Mouse (Mus musculus) CH12.LX (cell line): ENCODE data around the gene Hist1h3g. TPM values are rescaled to one million over a fixed set of nuclear protein-coding genes. Genes with fewer than 3 reads are reported as not detected.
"Not testable (repeated sequence)": the region's sequence is repeated elsewhere in the genome, so short reads cannot be mapped to it uniquely, and the experiment has no call there.

ENCODE experiments used
- DNase-seq: peaks from one replicate; pipeline ENCODE4 v3.0.0-alpha.2; 2013; ENCODE audit errors: extremely low read depth
- H3K27ac ChIP-seq: 2 replicates; pipeline ENCODE4 v1.5.1; 2012; ENCODE audit warnings: low read depth, mild to moderate bottlenecking, control low read depth, moderate library complexity; ENCODE audit not compliant: insufficient read depth
- H3K27me3 ChIP-seq: replicated peaks from 2 replicates; pipeline ENCODE3; 2012; ENCODE audit warnings: inconsistent platforms
- H3K36me3 ChIP-seq, 2 experiments: replicated peaks in 1 of 2; 2 replicates each; pipeline versions ENCODE3 to v1.6.1; 2012; ENCODE audit warnings: inconsistent platforms in 1 of 2, low read length in 1 of 2, mild to moderate bottlenecking in 1 of 2, mixed read lengths in 1 of 2, moderate library complexity in 1 of 2; ENCODE audit not compliant: control insufficient read depth in 1 of 2, insufficient read depth in 1 of 2
- H3K4me1 ChIP-seq, 2 experiments: 2 replicates each; pipeline ENCODE4 v1.6.1; 2012; ENCODE audit warnings: inconsistent platforms in 1 of 2, moderate library complexity in 1 of 2; ENCODE audit not compliant: insufficient read depth in 2 of 2, control insufficient read depth in 1 of 2
- H3K4me2 ChIP-seq: 2 replicates; pipeline ENCODE4 v1.6.1; 2012; ENCODE audit warnings: low read depth, mild to moderate bottlenecking, control low read depth; ENCODE audit not compliant: poor library complexity, insufficient read depth, severe bottlenecking
- H3K4me3 ChIP-seq, 3 experiments: fragments of 150-350 bp in 1 of 3; sonication (generic) in 1 of 3; replicated peaks in 1 of 3; 2 replicates each; pipeline versions ENCODE3 to v1.5.1; 2011 to 2012; ENCODE audit warnings: low read depth in 2 of 3, low read length in 2 of 3, mild to moderate bottlenecking in 2 of 3, moderate library complexity in 2 of 3, control low read depth in 1 of 3, improper control_type of control experiment in 1 of 3, inconsistent platforms in 1 of 3, mixed read lengths in 1 of 3; ENCODE audit not compliant: poor library complexity in 1 of 3
- H3K79me2 ChIP-seq: replicated peaks from 2 replicates; pipeline ENCODE4 v1.6.1; 2012; ENCODE audit warnings: mild to moderate bottlenecking, moderate library complexity; ENCODE audit not compliant: control insufficient read depth, poor library complexity, insufficient read depth, severe bottlenecking; ENCODE audit errors: extremely low read depth
- H3K9ac ChIP-seq: 2 replicates; pipeline ENCODE4 v1.6.1; 2012; ENCODE audit warnings: low read depth, mild to moderate bottlenecking, control low read depth, moderate library complexity; ENCODE audit not compliant: insufficient read depth
- H3K9me3 ChIP-seq: replicated peaks from 2 replicates; pipeline ENCODE3; 2012; ENCODE audit warnings: low read length, inconsistent platforms, mixed read lengths
- BHLHE40 ChIP-seq: IDR thresholded peaks from 2 replicates; pipeline ENCODE4 v1.6.1; 2011; ENCODE audit warnings: mild to moderate bottlenecking, low read depth, low read length, improper control_type of control experiment
- E2F4 ChIP-seq: IDR thresholded peaks from 2 replicates; pipeline ENCODE4 v1.6.1; 2011; ENCODE audit warnings: low read depth, low read length, improper control_type of control experiment; ENCODE audit not compliant: insufficient replicate concordance
- GABPA ChIP-seq: IDR thresholded peaks from 2 replicates; pipeline ENCODE4 v1.6.1; 2012; ENCODE audit warnings: low read depth, low read length, improper control_type of control experiment, inconsistent platforms; ENCODE audit not compliant: insufficient replicate concordance
- KAT2A ChIP-seq: IDR thresholded peaks from 2 replicates; pipeline ENCODE4 v1.6.1; 2012; ENCODE audit warnings: low read length, improper control_type of control experiment, inconsistent platforms; ENCODE audit not compliant: insufficient replicate concordance
- MAX ChIP-seq: IDR thresholded peaks from 2 replicates; pipeline ENCODE4 v1.6.1; 2011; ENCODE audit warnings: low read length, improper control_type of control experiment
- MAZ ChIP-seq: IDR thresholded peaks from 2 replicates; pipeline ENCODE4 v1.6.1; 2012; ENCODE audit warnings: low read depth, mild to moderate bottlenecking, inconsistent platforms, low read length, improper control_type of control experiment, moderate library complexity
- MYC ChIP-seq: IDR thresholded peaks from 2 replicates; pipeline ENCODE4 v1.6.1; 2011; ENCODE audit warnings: low read depth, mild to moderate bottlenecking, improper control_type of control experiment, low read length
- NRF1 ChIP-seq: IDR thresholded peaks from 2 replicates; pipeline ENCODE4 v1.6.1; 2014; ENCODE audit warnings: low read depth, mild to moderate bottlenecking, inconsistent platforms, low read length, improper control_type of control experiment, moderate library complexity
- SIN3A ChIP-seq: IDR thresholded peaks from 2 replicates; pipeline ENCODE4 v1.6.1; 2012; ENCODE audit warnings: low read length, improper control_type of control experiment, inconsistent platforms
- SMC3 ChIP-seq: IDR thresholded peaks from 2 replicates; pipeline ENCODE4 v1.6.1; 2011; ENCODE audit warnings: low read depth, low read length, improper control_type of control experiment
- TBP ChIP-seq: conservative IDR thresholded peaks from 2 replicates; pipeline ENCODE4 v1.6.1; 2011; ENCODE audit warnings: low read depth, low read length, improper control_type of control experiment
- USF1 ChIP-seq: IDR thresholded peaks from 2 replicates; pipeline ENCODE4 v1.6.1; 2014; ENCODE audit warnings: low read depth, mild to moderate bottlenecking, inconsistent platforms, low read length, improper control_type of control experiment
- ZKSCAN1 ChIP-seq: IDR thresholded peaks from 2 replicates; pipeline ENCODE4 v1.6.1; 2012; ENCODE audit warnings: low read depth, inconsistent platforms, low read length, improper control_type of control experiment, borderline replicate concordance
- ZNF384 ChIP-seq: IDR thresholded peaks from 2 replicates; pipeline ENCODE4 v1.6.1; 2012; ENCODE audit warnings: low read depth, low read length, improper control_type of control experiment, inconsistent platforms
- dilution Hi-C: fragments of 300-500 bp; cut with MboI; formaldehyde crosslinking; loops from 2 replicates; pipeline ENCODE4 v1.14.3; 2020; ENCODE audit warnings: low sequenced_read_pairs; ENCODE audit not compliant: extremely low pct_unique_long_range_greater_than_20kb, extremely low pct_ligation_motif_present
- in situ Hi-C: fragments of 300-500 bp; cut with MboI; formaldehyde crosslinking; loops from 3 replicates; pipeline ENCODE4 v1.14.3; 2019; ENCODE audit warnings: low sequenced_read_pairs, low pct_ligation_motif_present, low pct_unique_long_range_greater_than_20kb, mixed read lengths
- polyA plus RNA-seq: library from polyadenylated mRNA; unstranded; fragments of >175 nt; gene quantifications from 2 replicates; pipeline ENCODE4 v1.2.1, GENCODE M21; 2012; ENCODE audit warnings: low read depth; ENCODE audit not compliant: insufficient read length
- total RNA-seq, 2 experiments: library from RNA; depleted of rRNA; stranded (reverse); fragments of 300-350 nt in 1 of 2; fragments of >200 nt in 1 of 2; gene quantifications; 2 replicates each; pipeline ENCODE4 v1.2.3; 2012 to 2014

The Hist1h3g gene
- total and polyA plus RNA-seq, 3 experiments, result 3.4 to 608 (median 75.3) TPM

DNA sequence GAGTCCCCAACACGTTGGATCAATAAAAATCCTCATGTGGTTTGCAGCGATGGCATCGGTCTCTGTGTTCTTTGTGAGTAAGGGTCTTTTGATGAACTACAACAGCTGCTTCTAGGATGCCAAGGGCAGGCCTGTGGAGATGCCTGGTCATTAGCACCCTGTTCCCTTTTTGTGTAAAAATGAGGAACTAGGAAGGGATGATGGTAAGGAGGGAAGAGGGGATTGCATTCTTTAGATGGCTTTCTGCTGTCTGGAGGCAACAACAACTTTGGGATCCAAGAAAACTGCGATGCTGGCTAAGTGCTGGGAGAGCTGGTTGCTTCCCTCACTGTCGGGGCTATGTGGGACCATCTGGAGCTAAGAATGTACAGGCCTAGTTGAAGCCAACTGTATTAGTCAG lies 3.0 kb downstream of the Hist1h3g start:
- TF ChIP-seq SMC3 (no peak), ZKSCAN1 (no peak), MAZ (no peak), MYC (no peak), NRF1 (no peak), TBP (no peak), GABPA (no peak)
- TF ChIP-seq, all 38 proteins: peak for 0
- no peaks in the 10 kb centered on the region for H3K36me3 ChIP-seq
- no peaks in the 10 kb centered on the region for H3K9me3 ChIP-seq
- H3K4me1 ChIP-seq, result peaks cover 7 to 48% of the 10 kb centered on the region in 2 experiments; a peak in 3 of 4 replicates
- peak overlapping the region; percentile 48 for H3K9ac ChIP-seq
- no peak for DNase-seq
- peak overlapping the region in 2 of 3 experiments; percentile 18 to 25 for H3K4me3 ChIP-seq
- H3K27ac ChIP-seq, result peak overlapping the region; percentile 56
- peak overlapping the region; percentile 46 for H3K4me2 ChIP-seq
- H3K79me2 ChIP-seq, result no peaks in the 10 kb centered on the region
- dilution Hi-C loops (no loop called here), in situ Hi-C loops (no loop called here)
- H3K27me3 ChIP-seq, result no peaks in the 10 kb centered on the region

- H3K79me2 ChIP-seq, in situ Hi-C loops, H3K9me3 ChIP-seq, H3K4me3 ChIP-seq, dilution Hi-C loops, H3K4me2 ChIP-seq, H3K27me3 ChIP-seq, H3K27ac ChIP-seq, H3K36me3 ChIP-seq, DNase-seq: not testable (repeated sequence)
- peak; percentile 84 for TF ChIP-seq TBP
- H3K4me1 ChIP-seq, result peaks cover 7 to 48% of the 10 kb centered on the region in 2 experiments; a peak in 3 of 4 replicates
- peak overlapping the region; percentile 26; the same call in 1 of the 2 replicates for H3K9ac ChIP-seq
These were observed 4.6 kb downstream of the Hist1h3g start for GRCm38 (mm10) chr13:23539821-23540220.

DNA sequence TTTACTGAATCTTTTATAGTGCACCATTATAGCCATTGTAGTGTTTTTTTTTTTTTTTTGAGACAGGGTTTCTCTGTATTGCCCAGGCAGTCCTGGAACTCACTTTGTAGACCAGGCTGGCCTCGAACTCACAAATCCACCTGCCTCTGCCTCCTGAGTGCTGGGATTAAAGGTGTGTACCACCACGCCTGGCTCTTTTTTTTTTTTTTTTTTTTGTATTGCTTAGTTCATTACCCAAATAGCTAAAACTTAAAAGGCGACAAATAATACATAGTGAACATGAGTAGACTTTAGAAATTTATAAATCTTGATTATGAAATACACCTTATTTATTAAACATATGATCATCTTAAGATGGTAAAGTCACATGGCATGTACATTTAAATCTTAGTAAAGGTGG lies 6.3 kb downstream of the Hist1h3g start:
- dilution Hi-C loops (no loop called here), in situ Hi-C loops (no loop called here)
- H3K9me3 ChIP-seq, result no peaks in the 10 kb centered on the region
- H3K27me3 ChIP-seq, result no peaks in the 10 kb centered on the region
- H3K4me3 ChIP-seq, result no peak overlapping the region
- H3K36me3 ChIP-seq, result no peaks in the 10 kb centered on the region
- peak overlapping the region; percentile 56; the same call in 1 of the 2 replicates for H3K4me2 ChIP-seq
- no peaks in the 10 kb centered on the region for H3K79me2 ChIP-seq
- H3K4me1 ChIP-seq, result peaks cover 7 to 44% of the 10 kb centered on the region in 2 experiments; a peak in 3 of 4 replicates
- no peak for DNase-seq
- peak overlapping the region; percentile 97; the same call in 1 of the 2 replicates for H3K9ac ChIP-seq
- H3K27ac ChIP-seq, result no peak overlapping the region
- TF ChIP-seq KAT2A (no peak), MAX (no peak), USF1 (no peak), BHLHE40 (no peak), SMC3 (no peak), E2F4 (no peak), SIN3A (no peak), ZNF384 (peak; percentile 78)
